Mouse (Mus musculus): ENCODE data around the gene Krt23. TPM values are rescaled to one million over a fixed set of nuclear protein-coding genes. Genes with fewer than 3 reads are reported as not detected.

Krt23 gene
- 8.2 and 9.7 TPM in 2 replicates for polyA plus RNA-seq (2015; fragmentation: Nextera tagmentation; extraction: Ambion mirVana)

DNA sequence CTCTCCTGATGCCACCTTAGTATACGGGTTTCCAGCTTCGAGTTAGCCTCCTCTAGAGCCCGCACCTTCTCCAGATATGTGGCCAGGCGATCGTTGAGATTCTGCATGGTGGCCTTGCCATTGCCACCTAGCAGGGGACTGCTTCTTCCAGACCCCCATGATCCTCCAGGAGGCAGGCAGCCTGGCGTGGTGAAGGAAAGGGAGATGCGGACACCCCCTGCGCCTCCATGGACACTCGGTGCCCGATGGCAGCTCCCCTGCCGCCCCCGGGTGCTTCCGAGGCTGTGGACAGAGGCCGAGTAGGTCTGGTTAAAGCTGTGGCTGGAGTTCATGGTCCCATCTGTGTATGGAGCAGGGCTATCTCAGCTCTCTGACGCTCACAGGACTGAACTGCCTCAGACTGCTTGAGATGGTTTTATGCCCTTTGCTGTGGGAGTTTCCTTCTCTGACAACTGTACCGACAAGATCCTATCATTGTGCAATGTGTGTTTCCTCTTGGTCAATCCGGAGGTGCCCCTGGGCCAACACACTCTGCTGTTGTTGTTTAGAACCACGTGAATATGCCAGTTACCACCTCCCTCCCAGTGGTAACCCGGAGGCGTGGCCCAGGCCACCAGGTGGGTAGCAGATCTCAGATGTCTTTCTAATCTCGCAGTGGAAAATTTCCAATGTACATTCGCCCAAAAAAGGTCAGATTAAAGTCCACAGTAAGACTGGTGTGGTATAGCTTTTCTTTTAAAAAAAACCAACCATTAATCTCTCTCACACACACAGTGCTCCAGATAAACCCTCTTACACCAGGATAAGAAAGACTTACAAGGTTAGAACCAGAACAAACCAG, at the start of gene Krt23:
Gene Krt23 (minus strand): TSS at position 405 of the 841 bp plus-strand sequence.
- DNase-seq (ENCODE audit: low spot score) (peak; percentile 45), ATAC-seq (peak; percentile 60)
- 65% methylated on average over 22 of the region's 22 CpGs for WGBS
- H3K4me3 ChIP-seq (ENCODE audit: low read depth, low read length) = no peak within 1 kb of the TSS
- no peak for TF ChIP-seq CTCF (IDR thresholded peaks at IDR 0.05)
- TF ChIP-seq EP300 (IDR thresholded peaks at IDR 0.05) = no peak
- H3K27me3 ChIP-seq (replicated peaks; ENCODE audit: insufficient read depth, low read length) = no peaks in the 10 kb centered on the region
- peak within 1 kb of the TSS; percentile 30; the same call in 1 of the 2 replicates for H3K4me2 ChIP-seq (replicated peaks; ENCODE audit: low read depth, low read length)
- no peaks in the 10 kb centered on the region; the same call in 1 of the 2 replicates for H3K4me1 ChIP-seq (ENCODE audit: insufficient read depth, low read depth, low read length)
- H3K9me3 ChIP-seq (ENCODE audit: low read length) = no peaks in the 10 kb centered on the region
- no peak within 1 kb of the TSS for H3K9ac ChIP-seq (replicated peaks; ENCODE audit: low read depth)
- no peaks in the 10 kb centered on the region for H3K36me3 ChIP-seq (ENCODE audit: insufficient read depth, low read length)
- H3K27ac ChIP-seq (ENCODE audit: low read length) = 0 out of 2 replicates have a peak within 1 kb of the TSS, but pooled peaks have one; percentile 20

GRCm38 (mm10) chr11:99539721-99540120, 46.8 kb upstream of the Krt23 start:
- no peaks in the 10 kb centered on the region for H3K27me3 ChIP-seq (replicated peaks; ENCODE audit: insufficient read depth, low read length)
- WGBS = 32% methylated on average over 9 of the region's 9 CpGs
- no peak overlapping the region for H3K9ac ChIP-seq (replicated peaks; ENCODE audit: low read depth)
- no peaks in the 10 kb centered on the region for H3K36me3 ChIP-seq (ENCODE audit: insufficient read depth, low read length)
- DNase-seq (ENCODE audit: low spot score) (peak; percentile 5), ATAC-seq (no peak)
- H3K4me3 ChIP-seq (ENCODE audit: low read depth, low read length) = no peak overlapping the region
- H3K4me1 ChIP-seq (ENCODE audit: insufficient read depth, low read depth, low read length) = no peaks in the 10 kb centered on the region
- no peak overlapping the region for H3K4me2 ChIP-seq (replicated peaks; ENCODE audit: low read depth, low read length)
- TF ChIP-seq EP300 (IDR thresholded peaks at IDR 0.05) (no peak), CTCF (IDR thresholded peaks at IDR 0.05) (no peak)
- no peaks in the 10 kb centered on the region for H3K9me3 ChIP-seq (ENCODE audit: low read length)
- H3K27ac ChIP-seq (ENCODE audit: low read length) = no peak overlapping the region

- Histone ChIP-seq H3K9me3 (ENCODE audit: low read length) (no peaks in the 10 kb centered on the region), H3K4me2 (replicated peaks; ENCODE audit: low read depth, low read length) (no peak within 1 kb of the TSS), H3K36me3 (ENCODE audit: insufficient read depth, low read length) (no peaks in the 10 kb centered on the region), H3K27me3 (replicated peaks; ENCODE audit: insufficient read depth, low read length) (no peaks in the 10 kb centered on the region), H3K4me1 (ENCODE audit: insufficient read depth, low read depth, low read length) (no peaks in the 10 kb centered on the region), H3K27ac (ENCODE audit: low read length) (no peak within 1 kb of the TSS), H3K9ac (replicated peaks; ENCODE audit: low read depth) (no peak within 1 kb of the TSS), H3K4me3 (ENCODE audit: low read depth, low read length) (no peak within 1 kb of the TSS)
- ATAC-seq = no peak
- 57% methylated on average over 13 of the region's 13 CpGs for WGBS
- TF ChIP-seq EP300 (IDR thresholded peaks at IDR 0.05) = no peak
- no peak for TF ChIP-seq CTCF (IDR thresholded peaks at IDR 0.05)
- DNase-seq (ENCODE audit: low spot score) = no peak
These were observed 28.4 kb upstream of the Krt23 start, which contains the start of gene Krt39 for GRCm38 (mm10) chr11:99521288-99521860. Gene Krt39, minus strand, starts transcription at chr11:99521338.

GRCm38 (mm10) chr11:99514098-99514497, 21.2 kb upstream of the Krt23 start:
- Histone ChIP-seq H3K9ac (replicated peaks; ENCODE audit: low read depth) (no peak overlapping the region), H3K4me2 (replicated peaks; ENCODE audit: low read depth, low read length) (no peak overlapping the region), H3K36me3 (ENCODE audit: insufficient read depth, low read length) (no peaks in the 10 kb centered on the region), H3K9me3 (ENCODE audit: low read length) (no peaks in the 10 kb centered on the region), H3K4me1 (ENCODE audit: insufficient read depth, low read depth, low read length) (no peaks in the 10 kb centered on the region), H3K27me3 (replicated peaks; ENCODE audit: insufficient read depth, low read length) (no peaks in the 10 kb centered on the region), H3K27ac (ENCODE audit: low read length) (no peak overlapping the region), H3K4me3 (ENCODE audit: low read depth, low read length) (no peak overlapping the region)
- 53% methylated on average over 8 of the region's 8 CpGs for WGBS
- DNase-seq (ENCODE audit: low spot score) = peak; percentile 19
- no peak for TF ChIP-seq CTCF (IDR thresholded peaks at IDR 0.05)
- TF ChIP-seq EP300 (IDR thresholded peaks at IDR 0.05) = peak; percentile 32; the same call in 1 of the 2 replicates
- peak; percentile 41; the same call in 1 of the 2 replicates for ATAC-seq

DNA sequence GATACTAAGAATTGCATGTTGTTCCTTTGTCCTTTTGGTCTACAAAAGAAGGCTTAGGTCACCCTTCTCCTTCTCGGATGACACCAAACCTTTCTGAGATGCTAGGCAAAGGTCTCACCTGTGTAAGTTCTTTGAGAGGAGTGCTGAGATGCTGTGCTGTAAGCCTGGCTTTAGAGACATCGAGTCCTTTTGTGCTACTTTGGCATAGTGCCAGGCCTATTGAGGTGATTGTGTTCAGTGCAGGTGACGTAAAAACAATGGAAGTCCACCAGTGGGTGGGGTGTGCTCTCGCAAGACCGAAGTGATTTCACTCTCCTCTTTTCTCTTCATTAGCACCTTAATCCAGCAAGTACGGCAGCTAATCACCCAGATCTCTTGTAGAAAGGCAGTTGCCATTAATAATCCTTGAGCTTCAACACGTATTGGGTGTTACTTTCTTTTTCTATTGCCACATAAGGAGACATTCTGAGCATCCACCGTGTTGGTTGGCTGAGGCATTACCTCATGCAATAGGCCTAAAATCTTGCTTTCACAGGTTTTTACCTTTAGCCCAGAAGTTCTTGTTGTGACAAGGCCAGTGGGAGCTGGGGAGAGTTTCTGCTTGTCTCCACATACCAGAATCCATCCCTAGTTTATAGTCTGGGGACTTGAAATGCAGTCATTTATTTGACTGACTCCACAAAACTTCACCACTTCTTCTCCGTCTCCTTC, 7.3 kb upstream of the Krt23 start:
- Histone ChIP-seq H3K4me3 (ENCODE audit: low read depth, low read length) (no peak overlapping the region), H3K9me3 (ENCODE audit: low read length) (no peaks in the 10 kb centered on the region), H3K27me3 (replicated peaks; ENCODE audit: insufficient read depth, low read length) (no peaks in the 10 kb centered on the region), H3K4me2 (replicated peaks; ENCODE audit: low read depth, low read length) (no peak overlapping the region), H3K27ac (ENCODE audit: low read length) (no peak overlapping the region), H3K9ac (replicated peaks; ENCODE audit: low read depth) (no peak overlapping the region), H3K4me1 (ENCODE audit: insufficient read depth, low read depth, low read length) (no peaks in the 10 kb centered on the region), H3K36me3 (ENCODE audit: insufficient read depth, low read length) (no peaks in the 10 kb centered on the region)
- no peak for DNase-seq (ENCODE audit: low spot score)
- TF ChIP-seq EP300 (IDR thresholded peaks at IDR 0.05) (no peak), CTCF (IDR thresholded peaks at IDR 0.05) (no peak)
- no peak for ATAC-seq
- 77% methylated on average over 9 of the region's 9 CpGs for WGBS

DNA sequence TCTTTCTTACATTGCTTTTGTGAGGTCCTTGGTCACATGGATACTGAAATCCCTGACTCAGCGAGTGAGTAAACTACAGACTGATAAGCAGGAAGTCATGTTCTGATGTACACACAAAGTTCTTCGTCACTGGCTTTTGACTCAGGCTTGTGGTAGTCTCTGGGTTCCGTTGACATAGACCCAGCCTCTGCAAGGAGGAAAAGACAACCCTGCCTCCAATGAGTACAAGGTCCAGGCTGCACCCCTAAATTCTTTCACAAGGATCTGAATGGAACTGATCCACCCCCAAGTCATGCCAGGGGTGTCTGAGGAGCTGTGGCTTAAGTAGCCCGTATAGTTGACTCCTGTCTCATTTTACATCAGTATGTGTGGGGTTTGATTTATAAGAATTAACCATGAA, 3.5 kb upstream of the Krt23 start:
- H3K27ac ChIP-seq (ENCODE audit: low read length) = no peak overlapping the region
- no peaks in the 10 kb centered on the region for H3K36me3 ChIP-seq (ENCODE audit: insufficient read depth, low read length)
- H3K4me1 ChIP-seq (ENCODE audit: insufficient read depth, low read depth, low read length) = no peaks in the 10 kb centered on the region; the same call in 1 of the 2 replicates
- H3K27me3 ChIP-seq (replicated peaks; ENCODE audit: insufficient read depth, low read length) = no peaks in the 10 kb centered on the region
- TF ChIP-seq CTCF (IDR thresholded peaks at IDR 0.05) (no peak), EP300 (IDR thresholded peaks at IDR 0.05) (no peak)
- no peak overlapping the region for H3K9ac ChIP-seq (replicated peaks; ENCODE audit: low read depth)
- H3K9me3 ChIP-seq (ENCODE audit: low read length) = no peaks in the 10 kb centered on the region
- ATAC-seq (no peak), DNase-seq (ENCODE audit: low spot score) (no peak)
- H3K4me3 ChIP-seq (ENCODE audit: low read depth, low read length) = no peak overlapping the region
- 67% methylated on average over 4 of the region's 4 CpGs for WGBS
- no peak overlapping the region for H3K4me2 ChIP-seq (replicated peaks; ENCODE audit: low read depth, low read length)

Data from lung, postnatal 0 days (tissue).